Mouse (Mus musculus) adrenal gland, adult 18-20 months (tissue): ENCODE measurements at regions not wholly inside any gene's neighbourhood (a gene's known extent, or its start where the extent isn't known, plus 50 kb on each side); places are given as distances from the start of the nearest gene placed in this dataset.

Experiments used
- DNase-seq, 2 experiments: peaks; one replicate each; pipeline ENCODE4 v3.0.0; 2021 to 2022; ENCODE audit warnings: low spot score in 2 of 2

DNA sequence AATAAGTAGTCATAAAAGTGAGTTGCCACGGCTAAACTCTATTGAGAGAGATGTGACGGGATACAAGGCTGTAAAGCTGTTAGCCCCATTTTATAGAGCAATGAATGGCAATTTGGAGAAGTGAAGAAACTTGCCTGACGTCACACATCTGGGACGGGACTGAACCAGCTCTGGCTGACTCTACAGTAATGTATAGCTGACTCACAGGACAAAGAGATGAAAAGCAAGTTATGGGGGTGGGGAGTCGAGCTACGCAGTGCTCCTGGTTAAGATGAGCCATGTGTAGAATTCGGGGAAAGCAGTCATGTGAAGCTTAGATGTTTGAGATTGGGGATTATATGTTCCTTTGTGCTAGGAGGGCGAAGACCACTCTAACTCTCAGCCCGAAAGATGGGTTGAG, 72.2 kb upstream of the Boc start:
- no peak for DNase-seq

DNA sequence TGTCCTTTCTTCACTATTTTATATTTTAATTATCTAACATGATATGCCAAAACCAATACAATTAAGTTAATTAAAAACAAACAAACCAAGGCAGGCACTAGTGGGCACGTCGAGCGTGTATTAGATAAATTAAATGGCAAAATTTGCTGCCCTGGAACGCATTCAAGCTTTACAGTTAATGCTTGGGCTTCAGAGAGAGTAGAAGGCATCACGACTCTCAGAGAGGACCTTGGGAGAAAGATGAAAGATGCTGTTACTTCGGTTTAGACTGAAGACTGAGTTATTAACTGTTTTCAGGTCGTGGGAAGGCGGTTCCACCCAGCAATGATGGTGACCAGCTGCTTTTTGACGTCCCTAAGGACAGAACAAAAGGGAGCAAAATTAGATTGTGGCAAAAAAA, 71.7 kb upstream of the Boc start:
- no peak for DNase-seq

DNA sequence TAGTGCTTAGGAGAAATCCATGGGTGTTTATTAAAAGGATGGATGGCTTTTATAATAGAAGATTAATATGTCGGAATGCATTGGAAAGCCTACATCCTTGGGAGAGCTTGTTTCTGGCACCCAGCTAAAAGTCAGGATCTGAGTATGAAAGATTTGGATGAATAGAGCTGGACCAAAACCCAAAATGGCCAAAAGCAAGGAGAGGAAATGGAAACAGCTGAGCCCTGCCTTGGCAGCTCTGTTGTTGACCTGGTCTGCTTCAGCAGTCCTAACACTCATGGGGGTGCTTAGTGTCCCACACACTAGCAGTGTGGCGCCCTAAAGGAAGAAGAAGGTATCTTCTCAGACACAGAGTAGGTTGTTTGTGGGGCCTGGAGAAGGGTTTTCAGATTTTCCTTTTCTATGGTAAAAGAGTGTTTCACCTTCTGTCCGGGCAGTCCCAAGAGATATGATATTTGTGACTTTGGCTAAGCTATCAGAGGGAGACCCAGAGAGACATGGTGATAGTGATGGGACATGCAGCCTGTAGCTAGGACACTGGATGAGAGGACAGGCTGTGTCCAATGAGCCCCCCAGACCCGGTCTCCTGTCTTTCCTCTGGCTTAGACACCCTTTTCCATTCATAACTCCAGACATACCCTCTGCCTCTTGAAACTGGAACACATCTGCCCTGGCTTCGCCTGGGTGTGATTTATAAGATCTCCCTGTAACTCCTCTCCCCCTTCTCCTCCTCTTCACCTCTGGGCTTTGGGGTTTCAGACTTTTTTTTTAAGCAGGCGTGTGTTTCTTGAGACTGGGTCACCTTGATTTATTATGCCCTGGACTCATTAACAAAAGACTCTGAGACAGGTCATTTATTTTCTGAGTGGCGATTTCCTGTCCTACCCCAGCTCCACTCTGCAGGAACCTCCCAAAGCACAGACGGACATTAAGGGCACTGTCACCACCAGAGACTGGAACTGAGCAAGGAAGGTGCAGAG, 70.9 kb upstream of the Boc start:
- DNase-seq = no peak

DNA sequence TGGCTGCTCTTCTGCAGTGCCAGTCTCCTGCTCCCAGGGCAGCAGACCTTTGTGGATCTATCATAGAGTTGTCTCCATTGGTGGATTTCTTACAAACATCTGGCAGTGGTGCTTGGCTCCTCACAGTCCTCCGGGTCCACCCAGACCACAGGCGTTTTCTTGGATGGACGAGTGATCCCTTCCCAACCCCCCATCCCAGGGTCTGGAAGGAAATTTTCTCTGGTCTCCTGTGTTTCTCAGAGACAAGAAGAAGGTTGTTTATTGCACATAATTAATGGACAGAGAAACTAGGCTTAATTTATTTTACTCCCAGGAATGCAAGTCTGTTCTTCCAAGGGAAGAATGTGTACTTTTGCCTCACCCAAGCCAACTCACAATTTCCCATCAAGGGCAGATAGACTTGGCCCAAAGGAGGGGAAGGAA, 67.2 kb upstream of the Boc start:
- DNase-seq = no peak

DNA sequence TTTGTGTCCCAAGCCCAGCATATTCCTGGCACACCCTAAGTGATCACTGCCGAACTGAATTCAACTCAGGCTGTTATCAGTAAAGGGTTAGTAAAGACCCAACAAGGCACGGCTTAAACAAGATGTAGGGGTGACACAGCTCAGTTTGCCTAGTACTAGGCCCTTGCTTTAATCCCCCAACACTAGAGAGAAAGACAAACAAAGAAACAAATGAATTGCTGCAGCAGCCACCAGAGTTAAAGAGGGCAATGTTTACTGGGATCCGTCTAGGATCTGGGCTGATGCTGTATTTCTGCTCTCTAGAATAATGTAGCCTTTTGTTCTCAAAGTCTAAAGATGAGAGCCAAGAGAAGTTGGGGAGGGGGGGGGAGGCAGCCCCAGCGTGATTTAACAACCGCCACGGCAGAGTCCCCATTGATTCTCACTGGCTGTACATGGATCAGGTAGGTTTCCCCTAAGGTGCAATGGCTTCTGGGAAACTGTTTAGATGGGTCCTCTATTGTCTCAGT, 66.5 kb upstream of the Boc start:
- no peak for DNase-seq

DNA sequence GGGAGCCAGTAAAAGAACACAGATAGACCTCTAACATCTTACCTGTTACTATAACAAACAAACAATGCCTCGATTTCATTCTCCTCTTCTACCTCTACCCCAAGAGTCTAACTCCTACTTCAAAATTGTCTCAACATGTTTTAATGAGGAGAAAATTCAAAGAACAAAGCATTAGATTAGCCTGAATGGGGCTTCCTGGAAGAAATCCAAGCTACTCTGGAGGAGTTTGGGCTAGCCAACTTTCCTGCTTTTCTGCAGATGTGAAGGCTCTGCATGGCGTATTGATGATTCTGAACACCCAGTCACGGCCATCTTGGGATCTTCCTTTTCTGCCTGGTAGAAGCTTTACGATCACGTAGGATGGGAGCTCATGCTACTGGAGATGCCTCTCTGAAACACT, 62.9 kb upstream of the Boc start:
- DNase-seq = no peak

DNA sequence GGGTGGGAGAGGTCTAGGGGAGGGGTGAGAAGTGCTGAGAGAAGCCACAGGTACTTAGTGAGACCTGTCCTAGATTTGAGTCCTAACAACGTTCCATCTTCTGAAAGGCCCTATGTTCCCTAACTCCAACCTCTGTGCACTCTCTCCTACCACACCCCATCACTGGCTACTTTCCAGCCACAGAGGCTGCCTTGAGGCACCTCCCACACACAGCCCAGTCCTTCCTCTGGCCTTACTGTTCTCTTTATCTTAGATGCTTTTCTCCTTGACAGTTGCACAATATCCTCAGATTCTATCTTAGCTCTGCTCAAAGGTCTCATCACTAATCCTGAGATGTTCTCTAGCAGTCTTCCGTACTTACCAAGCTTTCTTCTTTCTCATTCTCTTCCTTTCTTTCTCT, 61.8 kb upstream of the Boc start:
- DNase-seq = no peak

DNA sequence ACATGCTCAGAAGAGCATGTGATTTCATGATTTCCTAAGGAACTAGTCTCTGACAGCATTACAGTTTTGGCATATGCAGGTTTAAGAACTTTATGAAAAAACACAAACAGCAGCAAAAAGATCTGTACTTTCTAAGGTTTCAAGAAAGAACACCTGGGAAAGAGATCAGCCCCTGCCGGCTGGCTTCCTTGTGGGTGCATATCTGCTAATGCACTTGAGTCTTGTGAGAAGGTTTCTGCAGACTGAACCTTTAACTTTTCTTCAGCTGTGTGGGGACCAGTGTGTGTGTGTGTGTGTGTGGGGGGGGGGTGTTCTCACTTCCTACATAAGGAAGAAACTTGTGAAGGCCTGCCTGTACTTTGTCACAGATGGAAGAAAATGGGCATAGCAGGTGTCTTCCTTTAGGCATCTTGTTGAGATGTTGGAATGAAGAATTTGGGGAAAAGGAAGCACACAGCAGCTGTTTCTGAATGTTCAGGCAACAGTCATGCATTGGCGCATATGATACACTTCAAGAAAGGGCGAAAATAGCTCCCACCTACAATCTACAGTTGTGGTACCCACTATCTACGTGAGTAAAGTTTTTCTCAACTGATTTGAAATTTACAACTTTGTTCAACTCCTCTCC, 60.9 kb upstream of the Boc start:
- DNase-seq = no peak

DNA sequence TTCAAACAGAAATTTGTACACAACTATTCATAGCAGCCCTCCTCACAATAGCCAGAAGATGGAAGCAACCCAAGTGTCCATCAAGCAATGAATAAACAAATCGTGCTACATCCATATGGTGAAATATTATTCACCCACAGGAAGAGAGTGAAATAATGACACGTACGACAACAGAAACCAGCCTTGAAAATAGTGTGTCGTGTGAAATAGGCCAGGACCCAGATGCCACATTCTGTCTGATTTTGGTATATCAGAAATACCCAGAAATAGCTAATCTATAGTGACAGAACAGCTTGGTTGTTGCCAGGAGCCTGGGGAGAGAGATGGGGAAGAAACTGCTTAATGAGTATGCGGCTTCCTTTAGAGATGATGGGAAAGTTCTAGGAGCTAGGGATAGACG, 58.3 kb upstream of the Boc start:
- DNase-seq = no peak

DNA sequence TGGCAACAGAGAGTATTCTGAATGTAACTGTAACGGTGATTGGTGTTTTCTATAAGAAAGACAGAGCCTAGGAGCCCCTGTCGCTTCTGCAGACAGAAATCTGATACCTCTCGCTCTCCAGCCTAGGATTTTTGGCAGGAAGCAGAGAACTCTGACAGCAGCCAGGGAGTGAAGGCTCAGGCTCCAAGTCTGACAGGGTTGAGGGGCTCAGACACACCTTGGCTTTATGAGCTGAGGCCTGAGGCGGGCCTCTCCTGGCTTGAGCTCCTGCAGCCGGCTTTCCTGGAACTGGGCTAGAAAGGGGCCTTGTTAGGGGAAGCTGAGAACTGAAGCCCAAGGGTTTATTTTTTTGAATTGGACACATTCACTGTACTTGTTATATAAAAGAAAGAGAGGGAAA, 57.7 kb upstream of the Boc start:
- no peak for DNase-seq

DNA sequence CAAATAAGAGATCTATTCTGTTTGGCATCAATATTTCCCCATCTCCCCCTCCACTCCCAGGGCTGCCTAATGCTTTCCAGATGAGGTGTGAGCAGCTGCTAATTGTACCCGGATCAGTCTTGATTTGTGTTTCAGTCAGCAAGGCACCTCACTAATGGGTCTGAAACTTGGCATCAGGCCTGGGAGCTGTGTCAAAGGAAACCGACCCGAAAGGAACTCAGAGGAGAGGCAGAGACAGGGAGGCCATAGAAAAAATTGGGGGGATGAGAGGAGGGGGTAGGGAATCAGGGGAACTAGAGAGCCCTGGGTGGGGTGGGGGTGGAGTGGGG, 57.1 kb upstream of the Boc start:
- no peak for DNase-seq

DNA sequence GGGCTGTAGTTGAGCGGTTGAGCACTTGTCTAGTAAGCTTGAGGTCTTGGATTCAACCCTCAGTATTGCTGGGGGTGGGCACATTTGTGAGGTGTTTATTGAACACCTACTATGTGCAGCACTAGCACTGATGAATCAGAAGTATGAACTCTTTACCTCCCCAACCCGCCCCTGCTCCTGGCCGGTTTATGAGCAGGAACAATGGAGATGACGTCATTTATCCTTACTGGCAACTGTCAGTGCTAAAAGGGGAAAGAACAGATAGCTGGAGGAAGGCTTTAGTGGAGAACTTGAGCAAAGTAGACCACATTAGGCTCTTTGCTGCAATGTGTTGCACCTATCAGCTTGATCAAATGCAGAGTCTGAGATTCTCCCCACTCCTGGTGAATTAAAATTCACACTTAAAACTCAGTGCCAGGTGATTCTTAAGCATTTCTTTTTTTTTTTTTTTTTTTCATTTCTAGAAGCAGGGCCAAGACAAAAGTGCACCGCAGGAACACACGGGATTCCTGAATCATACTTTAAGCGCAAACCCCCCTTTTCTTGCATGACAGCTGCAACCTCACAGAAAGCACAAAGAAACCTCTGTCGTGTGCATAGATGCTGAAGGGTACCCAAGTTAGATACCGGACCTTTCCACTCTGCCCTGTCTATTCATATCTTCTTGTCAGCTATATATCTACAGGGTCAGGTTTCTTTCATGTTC, 56.6 kb upstream of the Boc start:
- DNase-seq = no peak

DNA sequence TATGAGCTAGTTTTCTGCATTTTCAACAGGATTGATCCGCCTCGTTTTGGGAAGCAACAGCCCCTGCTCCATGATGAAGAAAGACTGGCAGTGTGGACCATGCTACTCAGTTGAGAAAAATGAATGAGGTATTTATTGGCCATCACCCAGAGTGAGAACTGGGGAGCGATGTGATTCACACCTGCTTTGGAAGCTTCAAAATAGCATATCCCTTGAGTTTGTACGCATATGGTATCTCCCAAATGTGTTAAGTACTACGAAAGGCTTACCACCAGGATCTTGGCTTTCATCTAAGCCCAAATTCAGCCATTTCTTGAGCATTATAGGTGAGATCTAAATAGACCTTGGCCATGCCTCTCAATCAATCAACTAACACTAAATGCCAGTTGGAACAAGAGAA, 55.5 kb upstream of the Boc start:
- no peak for DNase-seq

DNA sequence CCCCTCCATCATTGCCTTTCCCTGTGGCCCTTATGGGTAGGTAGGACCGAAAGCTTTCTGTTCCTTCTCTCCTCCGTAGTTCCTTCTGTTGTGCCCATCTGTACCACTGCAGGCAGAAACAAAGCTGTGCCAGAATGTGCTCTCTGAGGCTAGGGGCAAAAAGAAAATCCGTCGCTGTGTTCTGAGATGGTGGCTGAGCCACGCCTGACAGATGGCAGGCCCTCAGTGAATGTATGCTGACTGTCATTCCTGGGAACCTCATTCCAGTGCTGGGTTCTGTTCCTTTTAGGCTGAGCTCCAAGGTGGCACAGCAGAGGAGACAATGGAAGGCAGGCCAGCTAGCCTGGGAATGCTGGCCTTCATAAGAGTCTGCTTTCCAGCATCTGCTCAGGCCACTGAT, 54.0 kb upstream of the Boc start:
- DNase-seq = no peak

DNA sequence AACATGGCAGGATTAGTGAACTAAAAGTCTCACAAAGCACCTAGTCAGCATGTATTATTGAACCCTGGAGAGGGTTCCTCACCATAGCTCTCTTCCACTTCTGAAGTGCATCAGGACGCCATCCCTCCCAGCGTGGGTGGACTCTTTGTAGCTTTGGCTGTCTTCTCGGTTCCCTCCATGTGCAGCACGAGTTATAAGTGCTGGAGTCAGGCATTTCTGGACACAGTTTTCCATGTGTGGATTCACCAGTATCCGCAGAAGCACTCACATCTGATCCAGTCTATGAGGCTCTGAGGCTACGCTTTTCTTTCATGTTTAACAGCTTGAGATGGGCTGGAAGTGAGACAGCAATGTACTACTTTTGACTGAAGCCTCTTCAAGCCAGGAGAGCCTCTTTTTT, 52.8 kb upstream of the Boc start:
- no peak for DNase-seq

DNA sequence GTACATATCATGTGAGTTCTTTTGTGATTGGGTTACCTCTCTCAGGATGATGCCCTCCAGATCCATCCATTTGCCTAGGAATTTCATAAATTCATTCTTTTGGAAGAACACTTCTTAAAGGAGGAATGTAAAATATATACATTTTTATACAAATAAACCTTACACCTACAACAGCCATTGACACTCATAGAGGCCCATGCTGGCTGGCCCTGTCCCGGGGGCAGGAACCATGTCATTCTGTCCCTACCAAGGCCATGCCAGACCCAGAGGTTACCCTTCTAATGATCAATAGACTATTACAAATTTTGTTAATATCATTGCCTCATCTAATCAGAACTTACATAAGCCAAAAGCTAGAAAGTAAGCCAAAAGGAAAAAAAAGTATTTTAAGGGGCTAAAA, 49.9 kb upstream of the Boc start:
- no peak for DNase-seq
